Mouse (Mus musculus) hindbrain, embryonic 16.5 days (tissue): ENCODE results near the gene Scgb1b3. TPM values are rescaled to one million over a fixed set of nuclear protein-coding genes. Genes with fewer than 3 reads are reported as not detected.

Experiments used
- ATAC-seq: fragments of 200-750 bp; cut with Nextera tagmentation; 2 replicates; pipeline ENCODE4 v1.8.0; 2017; ENCODE audit warnings: moderate TSS enrichment, moderate library complexity
- H3K27ac ChIP-seq: fragments of 300-500 bp; sonication (generic); 2 replicates; pipeline ENCODE4 v1.5.1; 2014; ENCODE audit warnings: low read depth, mild to moderate bottlenecking, control low read depth, low read length, moderate library complexity
- H3K27me3 ChIP-seq: fragments of 300-500 bp; sonication (generic); replicated peaks from 2 replicates; pipeline ENCODE4 v1.6.1; 2014; ENCODE audit warnings: low read length; ENCODE audit not compliant: control insufficient read depth, insufficient read depth
- H3K36me3 ChIP-seq: fragments of 300-500 bp; sonication (generic); 2 replicates; pipeline ENCODE4 v1.6.1; 2014; ENCODE audit warnings: mild to moderate bottlenecking, low read length, moderate library complexity, mixed read lengths; ENCODE audit not compliant: control insufficient read depth, insufficient read depth
- H3K4me1 ChIP-seq: fragments of 300-500 bp; sonication (generic); 2 replicates; pipeline ENCODE4 v1.6.1; 2014; ENCODE audit warnings: low read depth, low read length; ENCODE audit not compliant: control insufficient read depth, insufficient read depth
- H3K4me2 ChIP-seq: fragments of 300-500 bp; sonication (generic); 2 replicates; pipeline ENCODE4 v1.6.1; 2014; ENCODE audit warnings: mild to moderate bottlenecking, low read length, control low read depth, moderate library complexity
- H3K4me3 ChIP-seq: fragments of 300-500 bp; sonication (generic); 2 replicates; pipeline ENCODE4 v1.5.1; 2014; ENCODE audit warnings: mild to moderate bottlenecking, low read length, control low read depth, moderate library complexity
- H3K9ac ChIP-seq: fragments of 300-500 bp; sonication (generic); 2 replicates; pipeline ENCODE4 v1.6.1; 2014; ENCODE audit warnings: low read depth, mild to moderate bottlenecking, control low read depth, low read length, moderate library complexity
- H3K9me3 ChIP-seq: fragments of 300-500 bp; sonication (generic); 2 replicates; pipeline ENCODE4 v1.6.1; 2014; ENCODE audit warnings: mild to moderate bottlenecking, low read length, moderate library complexity; ENCODE audit not compliant: control insufficient read depth
- WGBS: fragments of 180-500 bp; shearing (Covaris S2); extraction: QIAGEN DNeasy Blood & Tissue Kit; methylation state at CpG from one replicate; pipeline ENCODE4 v1.1.7; 2014; 5-methylcytosine and 5-hydroxymethylcytosine counted together
- polyA plus RNA-seq: library from polyadenylated mRNA; unstranded; fragments of >200 nt; fragmentation: Nextera tagmentation; extraction: Ambion mirVana; gene quantifications from 2 replicates; pipeline ENCODE4 v1.2.1, GENCODE M21; 2015

Scgb1b3 gene
- not detected in 2 replicates for polyA plus RNA-seq

DNA sequence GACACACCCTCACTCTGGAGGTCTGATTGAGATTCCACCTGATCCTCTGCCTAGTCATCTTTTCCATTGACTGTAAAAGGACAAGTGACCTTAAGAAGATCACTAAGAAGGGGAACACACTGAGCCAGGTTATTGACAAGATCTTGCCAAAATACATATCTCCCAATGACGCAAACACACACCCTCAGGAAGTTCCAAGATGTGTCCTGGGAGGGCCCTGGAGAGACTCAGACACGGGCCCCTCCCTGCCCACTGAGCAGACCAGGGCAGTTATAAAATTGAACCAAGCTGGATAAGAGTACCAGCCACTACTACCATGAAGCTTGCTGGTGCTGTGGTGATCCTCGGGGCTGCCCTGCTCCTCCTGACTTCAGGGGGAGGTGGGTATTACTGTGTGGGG, at the start of gene Scgb1b3:
Gene Scgb1b3, plus strand, starts transcription at position 301 of the 400 bp plus-strand sequence.
- 78% methylated on average over 3 of the region's 3 CpGs for WGBS
- no peak for ATAC-seq
- Histone ChIP-seq H3K4me2 (no peak within 1 kb of the TSS), H3K27ac (no peak within 1 kb of the TSS), H3K9ac (no peak within 1 kb of the TSS), H3K27me3 (no peaks in the 10 kb centered on the region), H3K4me1 (no peaks in the 10 kb centered on the region), H3K36me3 (no peaks in the 10 kb centered on the region), H3K4me3 (no peak within 1 kb of the TSS), H3K9me3 (peaks cover 33% of the 10 kb centered on the region)

DNA sequence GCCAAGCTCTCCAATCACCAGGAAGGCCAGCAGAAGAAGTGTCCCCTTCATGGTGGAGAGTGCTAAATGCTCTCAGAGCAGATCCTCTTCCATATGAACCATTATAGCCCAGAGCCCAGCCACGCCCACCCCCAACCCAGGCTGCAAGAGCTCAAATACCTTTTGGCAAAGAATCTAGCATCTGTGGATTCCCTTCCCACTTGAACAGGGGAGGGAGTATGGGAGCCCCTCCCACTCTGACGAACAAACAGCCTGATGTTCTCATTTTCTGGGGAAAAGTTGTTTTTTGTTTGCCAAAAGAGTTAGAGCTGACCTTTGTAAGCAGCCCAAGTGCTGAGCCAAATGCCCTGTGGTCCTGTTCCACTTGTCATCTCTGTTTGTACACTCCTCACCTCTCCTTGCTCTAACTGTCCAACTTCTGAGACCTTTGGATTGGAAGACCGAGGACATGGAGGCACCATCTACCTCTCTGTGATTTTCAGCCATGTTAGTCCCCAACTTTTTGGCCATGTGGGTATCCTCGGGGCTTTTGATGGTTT, 13.3 kb upstream of the Scgb1b3 start, which contains the start of gene Scgb2b3:
Gene Scgb2b3, minus strand, starts transcription at position 51 of the 539 bp plus-strand sequence.
- Histone ChIP-seq H3K27ac (no peak within 1 kb of the TSS), H3K4me2 (no peak within 1 kb of the TSS), H3K36me3 (no peaks in the 10 kb centered on the region), H3K9ac (no peak within 1 kb of the TSS), H3K4me1 (no peaks in the 10 kb centered on the region), H3K9me3 (peaks cover 30% of the 10 kb centered on the region), H3K27me3 (no peaks in the 10 kb centered on the region), H3K4me3 (no peak within 1 kb of the TSS)
- no peak for ATAC-seq
- WGBS, result 73% methylated on average over 4 of the region's 4 CpGs

Other genes starting within 250 kb of the Scgb1b3 start
- gene Scn1b, start 248.6 kb upstream of the Scgb1b3 start, polyA plus RNA-seq, result 19.0 TPM in 2 replicates
- 203 and 222 TPM in 2 replicates for gene Gramd1a, start 219.7 kb upstream of the Scgb1b3 start, polyA plus RNA-seq
- not detected in 2 replicates for gene Scgb2b2, start 85.1 kb upstream of the Scgb1b3 start, polyA plus RNA-seq
- not detected in 2 replicates for gene Scgb1b2, start 83.8 kb upstream of the Scgb1b3 start, polyA plus RNA-seq
- not detected in 2 replicates for gene Scgb2b3, start 13.5 kb upstream of the Scgb1b3 start, polyA plus RNA-seq